Mouse (Mus musculus) heart, embryonic 15.5 days (tissue): ENCODE measurements at regions not wholly inside any gene's neighbourhood (a gene's known extent, or its start where the extent isn't known, plus 50 kb on each side); places are given as distances from the start of the nearest gene placed in this dataset.

Experiments used
- ATAC-seq: fragments of 200-750 bp; cut with Nextera tagmentation; replicated peaks from 2 replicates; pipeline ENCODE4 v1.8.0; 2017; ENCODE audit warnings: low read depth, moderate TSS enrichment; ENCODE audit not compliant: insufficient number of reproducible peaks, insufficient read depth, low FRiP score
- H3K27ac ChIP-seq: fragments of 300-500 bp; sonication (generic); 2 replicates; pipeline ENCODE4 v1.5.1; 2015; ENCODE audit warnings: mild to moderate bottlenecking, inconsistent platforms
- H3K27me3 ChIP-seq: fragments of 300-500 bp; sonication (generic); 2 replicates; pipeline ENCODE4 v1.6.1; 2015; ENCODE audit warnings: inconsistent platforms
- H3K36me3 ChIP-seq: fragments of 300-500 bp; sonication (generic); 2 replicates; pipeline ENCODE4 v1.6.1; 2015; ENCODE audit warnings: mild to moderate bottlenecking, inconsistent platforms
- H3K4me1 ChIP-seq: fragments of 300-500 bp; sonication (generic); replicated peaks from 2 replicates; pipeline ENCODE4 v1.6.1; 2015; ENCODE audit warnings: inconsistent platforms
- H3K4me2 ChIP-seq: fragments of 300-500 bp; sonication (generic); 2 replicates; pipeline ENCODE4 v1.6.1; 2015; ENCODE audit warnings: inconsistent platforms, mild to moderate bottlenecking, moderate library complexity
- H3K4me3 ChIP-seq: fragments of 300-500 bp; sonication (generic); 2 replicates; pipeline ENCODE4 v1.5.1; 2015; ENCODE audit warnings: mild to moderate bottlenecking, inconsistent platforms
- H3K9ac ChIP-seq: fragments of 300-500 bp; sonication (generic); 2 replicates; pipeline ENCODE4 v1.6.1; 2015; ENCODE audit warnings: mild to moderate bottlenecking, inconsistent platforms
- H3K9me3 ChIP-seq: fragments of 300-500 bp; sonication (generic); replicated peaks from 2 replicates; pipeline ENCODE4 v1.6.1; 2016; ENCODE audit warnings: inconsistent platforms
- WGBS: fragments of 180-500 bp; shearing (Covaris S2); methylation state at CpG from one replicate; pipeline ENCODE4 v1.1.7; 2015; ENCODE audit warnings: mixed read lengths; 5-methylcytosine and 5-hydroxymethylcytosine counted together

DNA sequence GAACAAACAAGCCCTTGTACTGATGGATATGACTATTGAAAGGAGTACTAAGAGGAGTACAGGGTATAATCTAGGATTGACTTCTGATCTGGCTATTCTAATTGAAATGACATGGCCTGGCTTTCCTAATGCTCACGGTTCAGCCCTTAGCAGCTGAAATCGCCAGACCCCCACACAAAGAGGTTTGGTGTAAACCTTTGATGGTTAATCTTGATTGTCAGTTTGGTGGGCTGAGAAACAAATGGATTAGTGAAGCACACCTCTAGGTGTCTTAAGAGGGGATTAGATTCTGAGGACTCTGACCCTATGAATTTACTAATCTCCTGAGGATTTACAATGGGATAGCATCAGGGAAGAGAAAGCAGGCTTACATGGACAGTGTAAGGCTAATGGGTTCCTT, 623.4 kb upstream of the Adamts9 start:
- Histone ChIP-seq H3K4me2 (no peak overlapping the region), H3K4me1 (no peaks in the 10 kb centered on the region), H3K9me3 (no peaks in the 10 kb centered on the region), H3K9ac (no peak overlapping the region), H3K4me3 (no peak overlapping the region), H3K27ac (no peak overlapping the region), H3K36me3 (no peaks in the 10 kb centered on the region), H3K27me3 (no peaks in the 10 kb centered on the region)
- 30% methylated on average over 2 of the region's 2 CpGs for WGBS
- no peak for ATAC-seq

DNA sequence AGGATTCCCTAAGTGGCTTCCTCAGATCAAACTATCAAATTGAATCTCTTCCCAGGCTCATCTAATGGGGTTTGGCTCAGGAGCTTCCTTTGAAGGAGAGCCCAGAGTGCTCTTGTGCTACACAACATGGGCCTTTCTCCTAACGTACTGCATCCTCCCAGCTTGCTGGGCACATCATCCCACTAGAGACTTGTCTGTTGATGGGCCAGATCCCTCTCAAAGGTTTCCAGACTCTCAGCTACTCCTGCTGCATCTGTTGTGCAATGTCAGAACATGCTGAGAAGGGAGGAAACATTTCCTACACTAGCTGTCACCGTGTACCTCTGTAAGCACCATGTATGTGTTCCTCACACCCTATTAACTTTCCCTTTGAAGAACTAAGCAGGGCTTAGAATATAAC, 605.0 kb upstream of the Adamts9 start:
- Histone ChIP-seq H3K9me3 (no peaks in the 10 kb centered on the region), H3K4me3 (no peak overlapping the region), H3K9ac (no peak overlapping the region), H3K27me3 (no peaks in the 10 kb centered on the region), H3K4me1 (0 out of 2 replicates have a peak, but pooled peaks cover 2% of the 10 kb centered on the region), H3K27ac (no peak overlapping the region), H3K4me2 (no peak overlapping the region), H3K36me3 (no peaks in the 10 kb centered on the region)
- 72% methylated on average over 2 of the region's 2 CpGs for WGBS
- ATAC-seq, result no peak

DNA sequence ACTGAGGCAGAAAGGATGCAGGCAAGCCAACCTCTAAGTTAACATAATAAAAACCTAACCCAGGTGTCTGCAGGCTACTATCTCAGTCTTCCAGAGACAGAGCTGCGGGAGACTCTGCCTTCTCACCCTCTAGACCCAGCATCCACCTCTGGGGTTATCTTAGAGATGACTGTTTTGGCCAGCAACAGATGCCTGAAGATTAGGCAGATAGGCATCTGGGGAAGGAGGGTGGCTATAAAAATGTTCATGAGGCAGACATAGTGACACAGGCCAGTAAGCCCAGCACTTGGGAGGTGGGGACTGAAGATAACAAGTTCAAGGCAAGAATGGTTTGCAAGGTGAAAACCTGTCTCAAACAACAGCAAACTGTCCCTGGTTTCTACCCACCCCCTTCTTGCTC, 601.0 kb upstream of the Adamts9 start:
- H3K9ac ChIP-seq, result no peak overlapping the region
- no peak overlapping the region for H3K27ac ChIP-seq
- H3K27me3 ChIP-seq, result no peaks in the 10 kb centered on the region
- no peaks in the 10 kb centered on the region for H3K36me3 ChIP-seq
- H3K9me3 ChIP-seq, result no peaks in the 10 kb centered on the region
- H3K4me3 ChIP-seq, result no peak overlapping the region
- H3K4me1 ChIP-seq, result 0 out of 2 replicates have a peak, but pooled peaks cover 1% of the 10 kb centered on the region
- 36% methylated on average over 1 of the region's 1 CpGs for WGBS
- no peak for ATAC-seq
- no peak overlapping the region for H3K4me2 ChIP-seq

DNA sequence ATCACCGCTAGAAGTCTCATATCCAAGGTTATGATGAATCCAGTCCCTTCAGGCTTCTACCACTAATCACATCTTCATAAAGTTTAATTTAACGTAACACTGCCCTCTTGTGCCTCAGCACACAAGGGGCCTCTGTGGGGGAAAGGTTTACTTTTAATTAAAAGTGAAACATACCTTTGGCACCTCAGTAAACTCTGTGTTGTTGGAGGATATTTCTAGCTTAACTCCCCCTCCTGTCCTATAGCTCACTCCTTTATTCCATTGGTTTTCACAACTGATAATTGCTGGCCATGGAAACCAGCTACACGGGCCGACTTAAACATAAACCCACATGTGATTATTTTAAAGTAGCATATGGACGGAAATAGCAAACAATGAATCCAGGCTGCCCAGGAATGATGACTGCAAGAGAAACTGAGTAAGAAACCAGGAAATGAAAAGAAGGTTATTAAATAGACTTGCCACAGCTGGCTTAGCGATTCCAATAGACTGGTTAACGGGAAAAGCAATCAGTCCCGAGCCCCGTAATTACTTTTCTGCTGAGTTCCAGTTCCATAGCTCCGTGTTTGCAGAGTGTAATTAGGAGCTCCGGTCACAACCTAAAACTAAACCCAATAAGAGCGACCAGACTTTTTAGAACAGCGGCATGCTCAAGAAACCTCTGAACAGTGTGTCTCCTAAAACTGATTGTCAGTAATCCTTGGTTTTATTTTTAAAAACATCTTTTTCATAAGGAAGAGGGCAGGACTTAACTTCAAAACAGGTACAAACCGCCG, 600.2 kb upstream of the Adamts9 start:
- 63% methylated on average over 15 of the region's 15 CpGs for WGBS
- peak overlapping the region; percentile 16; the same call in 1 of the 2 replicates for H3K4me2 ChIP-seq
- no peak for ATAC-seq

DNA sequence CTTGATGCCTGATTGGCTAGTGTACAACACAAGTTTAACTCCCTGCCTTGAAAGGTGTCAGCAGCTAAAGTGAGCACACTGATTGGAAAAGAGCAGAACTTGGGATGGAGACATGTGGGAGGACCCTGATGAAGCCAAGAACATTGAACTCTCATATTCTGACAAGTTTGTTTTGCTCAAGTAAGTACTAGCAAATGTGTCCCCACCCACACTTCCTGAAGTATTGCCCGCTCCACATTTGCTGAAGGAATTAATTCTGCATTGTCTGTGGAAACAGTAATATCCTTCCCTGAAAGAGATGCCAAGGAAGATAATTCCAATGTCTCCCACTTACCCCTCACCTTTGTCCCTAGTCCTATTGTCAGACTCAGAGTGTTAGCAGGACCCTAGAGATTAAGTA, 596.3 kb upstream of the Adamts9 start:
- Histone ChIP-seq H3K36me3 (no peaks in the 10 kb centered on the region), H3K9me3 (no peaks in the 10 kb centered on the region), H3K4me2 (no peak overlapping the region), H3K27ac (no peak overlapping the region), H3K27me3 (no peaks in the 10 kb centered on the region), H3K9ac (no peak overlapping the region), H3K4me1 (0 out of 2 replicates have a peak, but pooled peaks cover 3% of the 10 kb centered on the region), H3K4me3 (no peak overlapping the region)
- ATAC-seq, result no peak
- 65% methylated on average over 1 of the region's 1 CpGs for WGBS

More for the DNA sequence above, 600.2 kb upstream of the Adamts9 start:
- Histone ChIP-seq H3K36me3 (no peaks in the 10 kb centered on the region), H3K9me3 (no peaks in the 10 kb centered on the region), H3K27ac (no peak overlapping the region), H3K9ac (no peak overlapping the region), H3K4me3 (no peak overlapping the region), H3K4me1 (0 out of 2 replicates have a peak, but pooled peaks cover 3% of the 10 kb centered on the region), H3K27me3 (no peaks in the 10 kb centered on the region)

DNA sequence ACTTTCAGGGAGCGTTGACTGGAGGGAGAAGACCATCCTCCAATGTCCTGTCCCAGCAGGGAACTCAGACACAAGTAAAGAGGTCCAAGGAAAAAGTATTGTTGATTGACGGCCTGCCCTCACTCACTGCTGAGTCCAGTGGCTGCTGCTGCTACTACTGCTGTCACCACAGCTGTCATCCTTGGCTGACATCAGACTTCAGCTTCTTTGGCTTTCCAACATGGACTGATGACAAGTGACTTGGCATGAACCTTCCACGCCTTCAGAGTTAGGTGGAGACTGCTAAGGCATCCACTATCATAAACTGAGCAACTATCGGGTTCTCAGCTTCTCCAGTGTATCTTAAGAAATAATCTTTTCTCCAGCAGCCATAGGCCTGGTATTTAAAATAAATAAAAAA, 595.9 kb upstream of the Adamts9 start:
- Histone ChIP-seq H3K9me3 (no peaks in the 10 kb centered on the region), H3K4me2 (no peak overlapping the region), H3K4me1 (0 out of 2 replicates have a peak, but pooled peaks cover 3% of the 10 kb centered on the region), H3K27me3 (no peaks in the 10 kb centered on the region), H3K9ac (no peak overlapping the region), H3K4me3 (no peak overlapping the region), H3K27ac (no peak overlapping the region), H3K36me3 (no peaks in the 10 kb centered on the region)
- 59% methylated on average over 4 of the region's 4 CpGs for WGBS
- no peak for ATAC-seq

DNA sequence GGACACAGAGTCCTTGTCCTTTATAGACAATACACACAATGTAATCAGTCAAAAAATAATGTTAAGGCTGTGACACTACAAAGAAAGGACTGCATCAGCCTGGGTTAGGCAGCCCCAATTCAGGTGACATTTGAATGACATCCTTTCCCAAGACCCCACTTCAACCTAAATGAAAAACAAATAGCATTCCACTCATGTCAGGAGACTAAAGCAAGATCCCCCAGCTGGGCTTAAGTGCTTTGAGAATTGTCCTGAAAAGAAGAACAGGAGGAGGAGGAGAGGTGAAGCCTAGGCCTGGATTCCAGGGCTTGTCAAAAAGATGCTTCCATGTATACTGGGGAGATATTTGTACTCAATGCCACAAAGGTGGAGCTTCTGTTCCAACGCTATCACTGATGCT, 594.7 kb upstream of the Adamts9 start:
- no peak overlapping the region for H3K27ac ChIP-seq
- H3K9ac ChIP-seq, result no peak overlapping the region
- no peak overlapping the region for H3K4me3 ChIP-seq
- WGBS, result 83% methylated on average over 1 of the region's 1 CpGs
- H3K27me3 ChIP-seq, result no peaks in the 10 kb centered on the region
- 0 out of 2 replicates have a peak, but pooled peaks cover 3% of the 10 kb centered on the region for H3K4me1 ChIP-seq
- no peaks in the 10 kb centered on the region for H3K9me3 ChIP-seq
- ATAC-seq, result no peak
- no peaks in the 10 kb centered on the region for H3K36me3 ChIP-seq
- no peak overlapping the region for H3K4me2 ChIP-seq

DNA sequence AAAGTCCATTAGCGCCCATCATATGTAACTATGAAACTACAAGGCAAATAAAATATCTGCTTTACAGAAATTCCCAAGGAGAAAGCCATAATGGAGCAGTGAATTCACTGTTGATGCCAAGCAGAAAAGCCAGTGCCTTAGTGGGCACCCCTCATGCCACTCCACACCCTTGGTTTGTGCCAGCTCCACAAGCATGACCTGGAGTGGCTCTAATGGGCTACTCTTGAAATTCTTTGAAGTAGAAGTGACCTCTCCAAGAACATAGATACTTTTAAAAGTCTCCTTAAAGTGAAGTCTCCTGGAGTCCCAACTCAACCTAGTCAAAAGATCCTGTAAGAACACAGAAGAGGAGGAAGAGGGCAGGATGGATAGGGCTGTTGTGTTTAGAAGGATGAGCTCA, 593.8 kb upstream of the Adamts9 start:
- H3K4me1 ChIP-seq, result 0 out of 2 replicates have a peak, but pooled peaks cover 3% of the 10 kb centered on the region
- H3K27me3 ChIP-seq, result no peaks in the 10 kb centered on the region
- H3K27ac ChIP-seq, result no peak overlapping the region
- ATAC-seq, result no peak
- H3K36me3 ChIP-seq, result no peaks in the 10 kb centered on the region
- H3K9ac ChIP-seq, result no peak overlapping the region
- no peak overlapping the region for H3K4me2 ChIP-seq
- H3K9me3 ChIP-seq, result no peaks in the 10 kb centered on the region
- H3K4me3 ChIP-seq, result no peak overlapping the region
- 97% methylated on average over 1 of the region's 1 CpGs for WGBS

DNA sequence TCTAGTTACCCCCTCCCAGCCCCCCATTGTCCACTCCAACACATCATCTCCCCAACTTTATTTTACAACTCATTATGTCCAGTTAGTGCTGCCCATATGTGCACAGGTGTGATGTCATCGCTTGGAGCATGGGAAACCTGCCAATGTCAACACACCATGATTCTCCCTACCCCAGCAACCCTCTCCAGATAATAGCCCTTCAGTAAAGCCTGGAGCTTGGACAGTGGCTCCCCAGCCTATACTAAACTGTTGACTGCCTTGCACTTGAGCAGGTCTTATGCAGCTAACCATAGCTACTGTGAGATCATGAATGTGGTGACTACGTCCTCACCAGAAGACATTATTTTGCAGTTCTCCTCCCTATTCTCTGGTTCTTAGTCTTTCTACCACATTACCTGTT, 570.5 kb upstream of the Adamts9 start:
- WGBS, result 74% methylated on average over 2 of the region's 2 CpGs
- no peak overlapping the region for H3K4me2 ChIP-seq
- H3K27ac ChIP-seq, result no peak overlapping the region
- H3K4me3 ChIP-seq, result no peak overlapping the region
- H3K9ac ChIP-seq, result no peak overlapping the region
- 0 out of 2 replicates have a peak, but pooled peaks have one; percentile 35 for ATAC-seq
- no peaks in the 10 kb centered on the region for H3K9me3 ChIP-seq
- no peaks in the 10 kb centered on the region for H3K4me1 ChIP-seq
- no peaks in the 10 kb centered on the region for H3K36me3 ChIP-seq
- H3K27me3 ChIP-seq, result no peaks in the 10 kb centered on the region

DNA sequence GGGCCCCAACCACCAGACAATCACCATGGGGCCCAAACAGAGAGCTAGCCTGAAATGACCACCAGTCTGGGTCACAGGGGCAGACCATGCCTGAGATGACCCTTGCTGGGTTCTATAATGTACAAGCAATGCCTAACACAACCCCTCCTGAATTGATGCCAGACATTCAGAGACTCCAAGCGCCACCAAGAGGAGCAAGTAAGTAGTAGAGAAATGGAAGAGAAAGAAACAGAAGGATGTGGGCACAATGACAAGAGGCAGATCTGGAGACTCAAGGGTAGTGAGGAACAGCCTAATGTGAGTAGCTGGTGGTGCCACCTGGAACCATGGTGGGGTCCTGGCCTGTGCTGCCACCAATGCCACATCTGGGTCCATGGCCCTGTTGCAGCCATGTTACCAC, 566.6 kb upstream of the Adamts9 start:
- no peak overlapping the region for H3K27ac ChIP-seq
- no peaks in the 10 kb centered on the region for H3K4me1 ChIP-seq
- no peak overlapping the region for H3K9ac ChIP-seq
- H3K27me3 ChIP-seq, result no peaks in the 10 kb centered on the region
- H3K4me3 ChIP-seq, result no peak overlapping the region
- ATAC-seq, result no peak
- no peaks in the 10 kb centered on the region for H3K9me3 ChIP-seq
- WGBS, result 52% methylated on average over 1 of the region's 1 CpGs
- no peak overlapping the region for H3K4me2 ChIP-seq
- H3K36me3 ChIP-seq, result no peaks in the 10 kb centered on the region

DNA sequence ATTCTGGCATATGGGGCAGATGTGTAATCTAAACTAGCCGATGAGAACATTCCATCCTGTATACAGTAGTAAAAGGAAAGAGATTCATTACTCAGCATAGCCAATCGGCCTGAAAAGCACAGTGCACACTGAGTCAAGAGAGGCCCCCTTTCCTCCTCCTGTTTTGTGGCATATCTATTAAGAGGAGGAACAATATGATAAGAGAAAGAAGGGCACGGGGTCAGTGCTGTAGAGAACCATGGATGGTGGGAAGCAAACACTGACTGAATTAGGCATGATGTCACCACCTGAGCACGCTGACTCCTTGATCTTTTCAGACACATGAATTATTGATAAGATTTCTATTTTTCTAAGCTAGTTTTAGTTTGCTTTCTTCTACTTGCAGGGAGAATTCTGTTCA, 554.5 kb upstream of the Adamts9 start:
- peak overlapping the region; percentile 38; the same call in 1 of the 2 replicates for H3K27ac ChIP-seq
- 19% methylated on average over 4 of the region's 4 CpGs for WGBS
- ATAC-seq, result peak; percentile 58; the same call in 1 of the 2 replicates
- no peaks in the 10 kb centered on the region for H3K27me3 ChIP-seq
- H3K36me3 ChIP-seq, result no peaks in the 10 kb centered on the region
- H3K4me3 ChIP-seq, result no peak overlapping the region
- H3K9me3 ChIP-seq, result no peaks in the 10 kb centered on the region
- H3K4me1 ChIP-seq, result peaks cover 3% of the 10 kb centered on the region
- no peak overlapping the region for H3K9ac ChIP-seq
- no peak overlapping the region for H3K4me2 ChIP-seq

DNA sequence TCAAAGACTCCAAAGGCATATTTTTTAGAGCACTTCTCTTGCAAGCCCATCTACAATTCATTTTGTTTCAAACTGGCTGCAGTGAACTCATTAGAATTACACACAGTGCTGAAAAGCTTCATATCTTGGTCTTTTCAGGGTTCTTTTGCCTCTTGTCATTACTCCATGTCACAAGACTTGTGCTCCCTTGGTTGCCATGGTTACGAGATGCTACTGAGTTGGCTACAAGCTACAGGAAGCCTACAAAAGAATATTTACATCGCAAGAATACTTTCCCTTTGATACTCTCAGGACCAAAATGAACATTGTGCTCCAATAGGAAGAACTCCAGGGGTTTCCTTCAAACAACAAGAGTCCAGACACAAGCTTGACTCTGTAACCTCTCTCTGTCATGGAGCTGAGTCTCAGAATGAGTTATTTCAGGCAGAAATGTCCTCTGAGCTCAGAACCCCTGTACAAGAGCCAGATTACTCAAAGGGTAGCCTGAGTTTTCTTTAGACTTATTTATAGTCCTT, 545.2 kb upstream of the Adamts9 start:
- H3K4me1 ChIP-seq, result no peaks in the 10 kb centered on the region

More for the DNA sequence above, 545.2 kb upstream of the Adamts9 start:
- no peak overlapping the region for H3K9ac ChIP-seq
- no peaks in the 10 kb centered on the region for H3K36me3 ChIP-seq
- no peaks in the 10 kb centered on the region for H3K27me3 ChIP-seq
- H3K9me3 ChIP-seq, result no peaks in the 10 kb centered on the region
- WGBS, result 74% methylated on average over 2 of the region's 2 CpGs
- H3K27ac ChIP-seq, result no peak overlapping the region
- H3K4me2 ChIP-seq, result no peak overlapping the region
- no peak for ATAC-seq
- H3K4me3 ChIP-seq, result no peak overlapping the region
